Mouse (Mus musculus) midbrain, postnatal 0 days (tissue): ENCODE measurements at regions not wholly inside any gene's neighbourhood (a gene's known extent, or its start where the extent isn't known, plus 50 kb on each side); places are given as distances from the start of the nearest gene placed in this dataset.

Experiments
- ATAC-seq: fragments of 200-750 bp; cut with Nextera tagmentation; 2 replicates; pipeline ENCODE4 v1.8.0; 2017; ENCODE audit warnings: moderate number of reproducible peaks, mild to moderate bottlenecking, moderate TSS enrichment, moderate library complexity; ENCODE audit not compliant: low FRiP score
- DNase-seq: peaks from one replicate; pipeline ENCODE4 v3.0.0-alpha.2; 2015; ENCODE audit warnings: low spot score
- H3K27ac ChIP-seq: fragments of 300-500 bp; sonication (generic); 2 replicates; pipeline ENCODE4 v1.5.1; 2014; ENCODE audit warnings: low read depth, mild to moderate bottlenecking, low read length, mixed read lengths
- H3K27me3 ChIP-seq: fragments of 300-500 bp; sonication (generic); 2 replicates; pipeline ENCODE4 v1.6.1; 2014; ENCODE audit warnings: low read length, control low read depth, mixed read lengths; ENCODE audit not compliant: insufficient read depth
- H3K36me3 ChIP-seq: fragments of 300-500 bp; sonication (generic); 2 replicates; pipeline ENCODE4 v1.6.1; 2014; ENCODE audit warnings: low read length, control low read depth, mixed read lengths; ENCODE audit not compliant: insufficient read depth
- H3K4me1 ChIP-seq: fragments of 300-500 bp; sonication (generic); 2 replicates; pipeline ENCODE4 v1.6.1; 2014; ENCODE audit warnings: mild to moderate bottlenecking, control low read depth, antibody characterized with exemption, low read length, mixed read lengths; ENCODE audit not compliant: insufficient read depth
- H3K4me2 ChIP-seq: fragments of 300-500 bp; sonication (generic); 2 replicates; pipeline ENCODE4 v1.6.1; 2014; ENCODE audit warnings: low read depth, mild to moderate bottlenecking, low read length, mixed read lengths; ENCODE audit not compliant: poor library complexity, severe bottlenecking
- H3K4me3 ChIP-seq: fragments of 300-500 bp; sonication (generic); 2 replicates; pipeline ENCODE4 v1.5.1; 2014; ENCODE audit warnings: low read depth, mild to moderate bottlenecking, low read length, moderate library complexity
- H3K9ac ChIP-seq: fragments of 300-500 bp; sonication (generic); replicated peaks from 2 replicates; pipeline ENCODE4 v1.6.1; 2014; ENCODE audit warnings: mild to moderate bottlenecking, low read length, moderate library complexity, mixed read lengths; ENCODE audit not compliant: poor library complexity, severe bottlenecking
- H3K9me3 ChIP-seq: fragments of 300-500 bp; sonication (generic); 2 replicates; pipeline ENCODE4 v1.6.1; 2016; ENCODE audit warnings: low read length, control low read depth
- CTCF ChIP-seq: IDR thresholded peaks from 2 replicates; pipeline ENCODE4 v1.5.1; 2016; ENCODE audit warnings: antibody characterized with exemption, mild to moderate bottlenecking
- WGBS: fragments of 180-500 bp; shearing (Covaris S2); extraction: QIAGEN DNeasy Blood & Tissue Kit; methylation state at CpG from one replicate; pipeline ENCODE4 v1.1.7; 2014; 5-methylcytosine and 5-hydroxymethylcytosine counted together

GRCm38 (mm10) chr11:64135308-64135591 is 56.0 kb upstream of the Cox10 start:
- Histone ChIP-seq H3K9me3 (no peaks in the 10 kb centered on the region), H3K27ac (no peak overlapping the region), H3K4me3 (no peak overlapping the region), H3K36me3 (no peaks in the 10 kb centered on the region), H3K4me2 (no peak overlapping the region), H3K9ac (no peak overlapping the region), H3K4me1 (no peaks in the 10 kb centered on the region; the same call in 1 of the 2 replicates), H3K27me3 (no peaks in the 10 kb centered on the region)
- no peak for DNase-seq
- 36% methylated on average over 2 of the region's 2 CpGs for WGBS
- peak; percentile 5; the same call in 1 of the 2 replicates for ATAC-seq
- no peak for TF ChIP-seq CTCF

GRCm38 (mm10) chr11:64134571-64135307 is 55.5 kb upstream of the Cox10 start:
- peak; percentile 23; the same call in 1 of the 2 replicates for ATAC-seq
- H3K36me3 ChIP-seq = no peaks in the 10 kb centered on the region
- no peak overlapping the region for H3K9ac ChIP-seq
- TF ChIP-seq CTCF = no peak
- no peaks in the 10 kb centered on the region for H3K9me3 ChIP-seq
- DNase-seq = no peak
- WGBS = 29% methylated on average over 15 of the region's 15 CpGs
- no peak overlapping the region for H3K27ac ChIP-seq
- H3K4me1 ChIP-seq = no peaks in the 10 kb centered on the region; the same call in 1 of the 2 replicates
- H3K27me3 ChIP-seq = no peaks in the 10 kb centered on the region
- no peak overlapping the region for H3K4me3 ChIP-seq
- H3K4me2 ChIP-seq = no peak overlapping the region
